Mouse (Mus musculus): ENCODE measurements around the gene Smim27.

Gene Smim27

GRCm38 (mm10) chr4:40269430-40270032 is at the start of gene Smim27, which contains the start of gene Topors:
Smim27 (plus strand) TSS chr4:40269579.
Topors (minus strand) TSS chr4:40269850.
- DNase-seq, result peak; percentile 92 to 93

- DNase-seq, result peak in 1 of 2 experiments; percentile 21
Measured at GRCm38 (mm10) chr4:40220437-40220836, 48.9 kb upstream of the Smim27 start.

- DNase-seq, result no peak
Measured at GRCm38 (mm10) chr4:40221004-40221760, 48.2 kb upstream of the Smim27 start.

GRCm38 (mm10) chr4:40221876-40222585 is 47.3 kb upstream of the Smim27 start:
- DNase-seq, result no peak

GRCm38 (mm10) chr4:40226095-40226494 is 43.3 kb upstream of the Smim27 start:
- DNase-seq, result no peak

GRCm38 (mm10) chr4:40227131-40227530 is 42.2 kb upstream of the Smim27 start:
- no peak for DNase-seq

GRCm38 (mm10) chr4:40227886-40228285 is 41.5 kb upstream of the Smim27 start:
- no peak for DNase-seq

- no peak for DNase-seq
Measured at GRCm38 (mm10) chr4:40229723-40230122, 39.7 kb upstream of the Smim27 start.

GRCm38 (mm10) chr4:40233062-40233664 is 36.2 kb upstream of the Smim27 start:
- DNase-seq, result no peak

- DNase-seq, result no peak
Measured at GRCm38 (mm10) chr4:40234256-40234655, 35.1 kb upstream of the Smim27 start.

- no peak for DNase-seq
Measured at GRCm38 (mm10) chr4:40236829-40237228, 32.5 kb upstream of the Smim27 start.

- peak; percentile 35 to 52 for DNase-seq
Measured at GRCm38 (mm10) chr4:40238483-40239408, 30.6 kb upstream of the Smim27 start.

GRCm38 (mm10) chr4:40239409-40240271 is 29.7 kb upstream of the Smim27 start, which contains the start of gene Ddx58:
Ddx58 (minus strand) TSS chr4:40239828.
- DNase-seq, result peak; percentile 8 to 22

- no peak for DNase-seq
Measured at GRCm38 (mm10) chr4:40240272-40240744, 29.1 kb upstream of the Smim27 start.

GRCm38 (mm10) chr4:40241928-40242327 is 27.5 kb upstream of the Smim27 start:
- no peak for DNase-seq

GRCm38 (mm10) chr4:40243006-40243405 is 26.4 kb upstream of the Smim27 start:
- no peak for DNase-seq

- DNase-seq, result no peak
Measured at GRCm38 (mm10) chr4:40244035-40244434, 25.3 kb upstream of the Smim27 start.

- no peak for DNase-seq
Measured at GRCm38 (mm10) chr4:40250984-40251383, 18.4 kb upstream of the Smim27 start.

GRCm38 (mm10) chr4:40253766-40254165 is 15.6 kb upstream of the Smim27 start:
- no peak for DNase-seq

- DNase-seq, result no peak
Measured at GRCm38 (mm10) chr4:40254385-40255103, 14.8 kb upstream of the Smim27 start.
